In genomic region chr5:64053010-64053409, GRCm38 (mm10) we compare ENCODE assay signal across 22 mouse cellular contexts.
"Had no signal": no experiment of that assay in that cellular context is flagged by ENCODE, and none has a peak within 500 bp of the region (broad histone marks: within the 10 kb centered on the region; RNA-seq: fewer than 3 reads in every experiment).

No protein-coding gene starts in this region.

- H3K27ac ChIP-seq: heart, adult 2 months; heart, embryonic 13.5 days; heart, embryonic 15.5 days; hindbrain, embryonic 10.5 days; hindbrain, embryonic 12.5 days; hindbrain, embryonic 14.5 days; intestine, embryonic 15.5 days; layer of hippocampus, adult 2 months; left cerebral cortex, adult 2 months; limb, embryonic 10.5 days; limb, embryonic 12.5 days; liver, embryonic 13.5 days; liver, embryonic 15.5 days had no signal

- H3K4me3 ChIP-seq: heart, adult 2 months; heart, embryonic 13.5 days; heart, embryonic 15.5 days; hindbrain, embryonic 10.5 days; hindbrain, embryonic 12.5 days; intestine, embryonic 15.5 days; layer of hippocampus, adult 2 months; left cerebral cortex, adult 2 months; limb, embryonic 10.5 days; limb, embryonic 12.5 days; liver, embryonic 13.5 days; liver, embryonic 15.5 days had no signal

- H3K9me3 ChIP-seq: heart, embryonic 13.5 days; heart, embryonic 15.5 days; hindbrain, embryonic 10.5 days; intestine, embryonic 15.5 days; limb, embryonic 10.5 days; liver, embryonic 13.5 days; liver, embryonic 15.5 days had no signal

- H3K27me3 ChIP-seq: hindbrain, embryonic 12.5 days; intestine, embryonic 15.5 days; limb, embryonic 12.5 days; liver, embryonic 13.5 days; liver, embryonic 15.5 days had no signal

- H3K9ac ChIP-seq: heart, embryonic 13.5 days; heart, embryonic 15.5 days; hindbrain, embryonic 12.5 days; hindbrain, embryonic 14.5 days; intestine, embryonic 15.5 days; limb, embryonic 12.5 days; liver, embryonic 13.5 days; liver, embryonic 15.5 days had no signal

- H3K4me1 ChIP-seq: heart, embryonic 13.5 days; heart, embryonic 15.5 days; hindbrain, embryonic 10.5 days; hindbrain, embryonic 12.5 days; intestine, embryonic 15.5 days; limb, embryonic 12.5 days; liver, embryonic 13.5 days; liver, embryonic 15.5 days had no signal

- H3K36me3 ChIP-seq: heart, embryonic 13.5 days; heart, embryonic 15.5 days; hindbrain, embryonic 10.5 days; hindbrain, embryonic 12.5 days; intestine, embryonic 15.5 days; limb, embryonic 10.5 days; limb, embryonic 12.5 days; liver, embryonic 13.5 days; liver, embryonic 15.5 days had no signal

- DNase-seq: gastrocnemius, postnatal 14 days; gastrocnemius, postnatal 36 days; heart, adult 2 months; heart, postnatal 4 days; kidney, adult 18-20 months; kidney, adult 8-10 months; kidney, postnatal 10 days; kidney, postnatal 25 days; kidney, postnatal 4 days; liver; liver, embryonic 13.5 days had no signal
